In the genomic region with DNA sequence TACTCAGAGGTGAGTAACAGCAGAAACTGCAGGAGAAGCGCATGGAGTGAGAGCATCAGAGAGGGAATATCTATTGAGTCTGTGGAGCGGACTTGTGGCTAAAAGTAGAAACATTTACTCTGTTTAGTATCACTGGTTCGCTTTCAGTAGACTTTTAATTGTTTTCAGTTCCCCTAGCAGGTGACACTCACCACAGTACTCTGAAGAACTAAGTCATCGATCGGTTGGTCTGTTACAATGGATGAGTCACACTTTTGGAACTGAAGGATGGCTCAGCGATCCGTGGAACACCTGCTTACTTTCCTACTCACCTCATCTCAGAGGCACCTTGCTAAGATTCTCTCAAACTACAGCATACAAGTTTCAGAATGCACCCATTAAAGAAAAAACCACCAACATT, we compare ENCODE assay signal across 32 mouse cellular contexts.
"Had no signal": no experiment of that assay in that cellular context is flagged by ENCODE, and none has a peak within 500 bp of the region (broad histone marks: within the 10 kb centered on the region; RNA-seq: fewer than 3 reads in every experiment).

No protein-coding gene starts in this region.

- H3K4me2 ChIP-seq: limb, embryonic 12.5 days; limb, embryonic 13.5 days; limb, embryonic 15.5 days; liver, embryonic 11.5 days; liver, embryonic 12.5 days; liver, embryonic 13.5 days; liver, embryonic 15.5 days; lung, embryonic 14.5 days; lung, embryonic 15.5 days; midbrain, embryonic 11.5 days; midbrain, embryonic 12.5 days; midbrain, embryonic 13.5 days; midbrain, embryonic 15.5 days; neural tube, embryonic 12.5 days had no signal

- DNase-seq: left cerebral cortex, postnatal 4 days; liver; liver, embryonic 13.5 days; liver, postnatal 0 days; lung, adult 18-20 months; lung, adult 2 months; lung, embryonic 14.5 days; lung, postnatal 10 days; lung, postnatal 14 days; lung, postnatal 36 days; lung, postnatal 4 days; midbrain, embryonic 14.5 days had no signal

- ATAC-seq: liver, embryonic 12.5 days; liver, postnatal 0 days; lung, postnatal 0 days; midbrain, embryonic 13.5 days; midbrain, embryonic 15.5 days; midbrain, embryonic 16.5 days had no signal

- H3K9ac ChIP-seq: limb, embryonic 12.5 days; limb, embryonic 13.5 days; limb, embryonic 15.5 days; liver, embryonic 12.5 days; liver, embryonic 13.5 days; liver, embryonic 14.5 days; liver, embryonic 15.5 days; liver, postnatal 0 days; lung, embryonic 14.5 days; lung, embryonic 15.5 days; midbrain, embryonic 12.5 days; midbrain, embryonic 13.5 days; midbrain, embryonic 15.5 days; neural tube, embryonic 12.5 days had no signal

- H3K9me3 ChIP-seq: limb, embryonic 10.5 days; limb, embryonic 12.5 days; limb, embryonic 13.5 days; limb, embryonic 15.5 days; liver, embryonic 12.5 days; liver, embryonic 13.5 days; liver, embryonic 15.5 days; lung, embryonic 15.5 days; megakaryocyte, embryonic 14.5 days; midbrain, embryonic 10.5 days; midbrain, embryonic 12.5 days; midbrain, embryonic 13.5 days; midbrain, embryonic 15.5 days; neural tube, embryonic 12.5 days had no signal

- H3K36me3 ChIP-seq: midbrain, embryonic 15.5 days had no signal

- H3K27me3 ChIP-seq: limb, embryonic 12.5 days; limb, embryonic 13.5 days; limb, embryonic 15.5 days; liver, embryonic 12.5 days; liver, embryonic 13.5 days; liver, embryonic 15.5 days; lung, embryonic 15.5 days; megakaryocyte, embryonic 14.5 days; midbrain, embryonic 12.5 days; midbrain, embryonic 13.5 days; midbrain, embryonic 15.5 days; neural tube, embryonic 12.5 days had no signal

- H3K4me3 ChIP-seq: limb, embryonic 10.5 days; limb, embryonic 12.5 days; limb, embryonic 13.5 days; limb, embryonic 15.5 days; liver, embryonic 12.5 days; liver, embryonic 13.5 days; liver, embryonic 15.5 days; lung, embryonic 15.5 days; megakaryocyte, embryonic 14.5 days; midbrain, embryonic 10.5 days; midbrain, embryonic 12.5 days; midbrain, embryonic 13.5 days; midbrain, embryonic 15.5 days; myocyte; neural tube, embryonic 12.5 days had no signal

- H3K4me1 ChIP-seq: limb, embryonic 10.5 days; limb, embryonic 12.5 days; limb, embryonic 13.5 days; limb, embryonic 15.5 days; lung, embryonic 15.5 days; midbrain, embryonic 10.5 days; midbrain, embryonic 12.5 days; midbrain, embryonic 13.5 days; midbrain, embryonic 15.5 days; neural tube, embryonic 12.5 days had no signal

- H3K27ac ChIP-seq: limb, embryonic 10.5 days; limb, embryonic 12.5 days; limb, embryonic 13.5 days; limb, embryonic 15.5 days; liver, embryonic 12.5 days; liver, embryonic 13.5 days; liver, embryonic 14.5 days; liver, embryonic 15.5 days; lung, embryonic 15.5 days; macrophage; midbrain, embryonic 10.5 days; midbrain, embryonic 12.5 days; midbrain, embryonic 13.5 days; midbrain, embryonic 15.5 days; neural tube, embryonic 12.5 days had no signal
